Mouse (Mus musculus): ENCODE measurements around the gene Spata21. TPM values are rescaled to one million over a fixed set of nuclear protein-coding genes. Genes with fewer than 3 reads are reported as not detected.
"Not testable (repeated sequence)": the region's sequence is repeated elsewhere in the genome, so short reads cannot be mapped to it uniquely, and the experiment has no call there.

The Spata21 gene
- polyA plus RNA-seq, 1 experiment from 2014 or later: 0.46 TPM

GRCm38 (mm10) chr4:141132191-141132590 is 44.1 kb downstream of the Spata21 start:
- no peaks in the 10 kb centered on the region for H3K9me3 ChIP-seq (ENCODE audit: control insufficient read depth, low read length)
- ATAC-seq: no peak
- no peak overlapping the region for H3K4me3 ChIP-seq (replicated peaks; ENCODE audit: low read length)
- no peak overlapping the region for H3K4me2 ChIP-seq (ENCODE audit: low read length)
- peaks cover 51% of the 10 kb centered on the region for H3K4me1 ChIP-seq (replicated peaks; ENCODE audit: control insufficient read depth, insufficient read depth, low read length)
- no peak overlapping the region for H3K9ac ChIP-seq (replicated peaks; ENCODE audit: low read depth, low read length)
- H3K27me3 ChIP-seq (replicated peaks; ENCODE audit: control insufficient read depth, insufficient read depth, low read length): no peaks in the 10 kb centered on the region
- H3K27ac ChIP-seq (ENCODE audit: low read length): no peak overlapping the region; the same call in 1 of the 2 replicates
- H3K36me3 ChIP-seq (ENCODE audit: control insufficient read depth, insufficient read depth): no peaks in the 10 kb centered on the region
- 60% methylated on average over 8 of the region's 8 CpGs for WGBS

GRCm38 (mm10) chr4:141133227-141133626 is 45.1 kb downstream of the Spata21 start:
- ATAC-seq: no peak
- WGBS: 65% methylated on average over 8 of the region's 8 CpGs
- peaks cover 59% of the 10 kb centered on the region for H3K4me1 ChIP-seq (replicated peaks; ENCODE audit: control insufficient read depth, insufficient read depth, low read length)
- no peaks in the 10 kb centered on the region for H3K36me3 ChIP-seq (ENCODE audit: control insufficient read depth, insufficient read depth)
- H3K4me3 ChIP-seq (replicated peaks; ENCODE audit: low read length): no peak overlapping the region
- H3K27me3 ChIP-seq (replicated peaks; ENCODE audit: control insufficient read depth, insufficient read depth, low read length): no peaks in the 10 kb centered on the region
- no peak overlapping the region for H3K9ac ChIP-seq (replicated peaks; ENCODE audit: low read depth, low read length)
- H3K9me3 ChIP-seq (ENCODE audit: control insufficient read depth, low read length): no peaks in the 10 kb centered on the region
- H3K4me2 ChIP-seq (ENCODE audit: low read length): no peak overlapping the region
- no peak overlapping the region; the same call in 1 of the 2 replicates for H3K27ac ChIP-seq (ENCODE audit: low read length)

GRCm38 (mm10) chr4:141134031-141134441 is 45.9 kb downstream of the Spata21 start:
- 13% methylated on average over 8 of the region's 8 CpGs for WGBS
- Histone ChIP-seq H3K4me3 (replicated peaks; ENCODE audit: low read length) (no peak overlapping the region), H3K4me1 (replicated peaks; ENCODE audit: control insufficient read depth, insufficient read depth, low read length) (peaks cover 66% of the 10 kb centered on the region), H3K27ac (ENCODE audit: low read length) (no peak overlapping the region), H3K9ac (replicated peaks; ENCODE audit: low read depth, low read length) (no peak overlapping the region), H3K4me2 (ENCODE audit: low read length) (no peak overlapping the region), H3K9me3 (ENCODE audit: control insufficient read depth, low read length) (no peaks in the 10 kb centered on the region), H3K27me3 (replicated peaks; ENCODE audit: control insufficient read depth, insufficient read depth, low read length) (no peaks in the 10 kb centered on the region), H3K36me3 (ENCODE audit: control insufficient read depth, insufficient read depth) (no peaks in the 10 kb centered on the region)
- no peak for ATAC-seq

GRCm38 (mm10) chr4:141134751-141135530 is 46.8 kb downstream of the Spata21 start:
- Histone ChIP-seq H3K9ac (replicated peaks; ENCODE audit: low read depth, low read length) (no peak overlapping the region; the same call in 1 of the 2 replicates), H3K4me3 (replicated peaks; ENCODE audit: low read length) (no peak overlapping the region), H3K4me1 (replicated peaks; ENCODE audit: control insufficient read depth, insufficient read depth, low read length) (peaks cover 66% of the 10 kb centered on the region), H3K27me3 (replicated peaks; ENCODE audit: control insufficient read depth, insufficient read depth, low read length) (no peaks in the 10 kb centered on the region), H3K4me2 (ENCODE audit: low read length) (no peak overlapping the region), H3K9me3 (ENCODE audit: control insufficient read depth, low read length) (no peaks in the 10 kb centered on the region), H3K36me3 (ENCODE audit: control insufficient read depth, insufficient read depth) (no peaks in the 10 kb centered on the region), H3K27ac (ENCODE audit: low read length) (no peak overlapping the region)
- WGBS: 63% methylated on average over 20 of the region's 20 CpGs
- ATAC-seq: no peak

- Histone ChIP-seq H3K9ac (replicated peaks; ENCODE audit: low read depth, low read length) (no peak overlapping the region), H3K27ac (ENCODE audit: low read length) (no peak overlapping the region), H3K4me1 (replicated peaks; ENCODE audit: control insufficient read depth, insufficient read depth, low read length) (peaks cover 57% of the 10 kb centered on the region), H3K27me3 (replicated peaks; ENCODE audit: control insufficient read depth, insufficient read depth, low read length) (no peaks in the 10 kb centered on the region), H3K36me3 (ENCODE audit: control insufficient read depth, insufficient read depth) (no peaks in the 10 kb centered on the region), H3K4me3 (replicated peaks; ENCODE audit: low read length) (no peak overlapping the region), H3K4me2 (ENCODE audit: low read length) (no peak overlapping the region), H3K9me3 (ENCODE audit: control insufficient read depth, low read length) (no peaks in the 10 kb centered on the region)
- ATAC-seq: no peak
- 81% methylated on average over 7 of the region's 7 CpGs for whole genome bisulfite sequencing
Observed at GRCm38 (mm10) chr4:141136126-141136525, 48.0 kb downstream of the Spata21 start.

- H3K36me3 ChIP-seq (ENCODE audit: control insufficient read depth, insufficient read depth); H3K27me3 ChIP-seq (replicated peaks; ENCODE audit: control insufficient read depth, insufficient read depth, low read length); H3K4me3 ChIP-seq (replicated peaks; ENCODE audit: low read length); H3K4me2 ChIP-seq (ENCODE audit: low read length); H3K9ac ChIP-seq (replicated peaks; ENCODE audit: low read depth, low read length); ATAC-seq; H3K27ac ChIP-seq (ENCODE audit: low read length); H3K9me3 ChIP-seq (ENCODE audit: control insufficient read depth, low read length): not testable (repeated sequence)
- H3K4me1 ChIP-seq (replicated peaks; ENCODE audit: control insufficient read depth, insufficient read depth, low read length): peaks cover 42% of the 10 kb centered on the region
- 90% methylated on average over 2 of the region's 3 CpGs for WGBS
Observed at GRCm38 (mm10) chr4:141137740-141138139, 49.6 kb downstream of the Spata21 start.

GRCm38 (mm10) chr4:141138425-141139115 is 50.4 kb downstream of the Spata21 start:
- peak overlapping the region; percentile 93 for H3K4me3 ChIP-seq (replicated peaks; ENCODE audit: low read length)
- no peaks in the 10 kb centered on the region for H3K27me3 ChIP-seq (replicated peaks; ENCODE audit: control insufficient read depth, insufficient read depth, low read length)
- no peaks in the 10 kb centered on the region for H3K9me3 ChIP-seq (ENCODE audit: control insufficient read depth, low read length)
- H3K27ac ChIP-seq (ENCODE audit: low read length): no peak overlapping the region; the same call in 1 of the 2 replicates
- peak overlapping the region; percentile 92 for H3K4me2 ChIP-seq (ENCODE audit: low read length)
- H3K36me3 ChIP-seq (ENCODE audit: control insufficient read depth, insufficient read depth): no peaks in the 10 kb centered on the region
- peak overlapping the region; percentile 95 for H3K9ac ChIP-seq (replicated peaks; ENCODE audit: low read depth, low read length)
- H3K4me1 ChIP-seq (replicated peaks; ENCODE audit: control insufficient read depth, insufficient read depth, low read length): peaks cover 38% of the 10 kb centered on the region
- 4% methylated on average over 29 of the region's 29 CpGs for WGBS
- ATAC-seq: no peak

GRCm38 (mm10) chr4:141139116-141139970 is 51.2 kb downstream of the Spata21 start, which contains the start of gene Szrd1:
Gene Szrd1 (minus strand): TSS chr4:141139775.
- WGBS: under 1% methylated on average over 63 of the region's 63 CpGs
- H3K4me1 ChIP-seq (replicated peaks; ENCODE audit: control insufficient read depth, insufficient read depth, low read length): peaks cover 35% of the 10 kb centered on the region
- ATAC-seq: peak; percentile 94
- H3K4me2 ChIP-seq (ENCODE audit: low read length): peak within 1 kb of the TSS; percentile 92
- no peaks in the 10 kb centered on the region for H3K9me3 ChIP-seq (ENCODE audit: control insufficient read depth, low read length)
- H3K4me3 ChIP-seq (replicated peaks; ENCODE audit: low read length): peak within 1 kb of the TSS; percentile 93
- H3K9ac ChIP-seq (replicated peaks; ENCODE audit: low read depth, low read length): peak within 1 kb of the TSS; percentile 95
- H3K27ac ChIP-seq (ENCODE audit: low read length): peak within 1 kb of the TSS; percentile 95
- no peaks in the 10 kb centered on the region for H3K27me3 ChIP-seq (replicated peaks; ENCODE audit: control insufficient read depth, insufficient read depth, low read length)
- H3K36me3 ChIP-seq (ENCODE audit: control insufficient read depth, insufficient read depth): no peaks in the 10 kb centered on the region

GRCm38 (mm10) chr4:141140354-141140753 is 52.2 kb downstream of the Spata21 start:
- H3K9ac ChIP-seq (replicated peaks; ENCODE audit: low read depth, low read length); H3K4me3 ChIP-seq (replicated peaks; ENCODE audit: low read length); ATAC-seq; H3K36me3 ChIP-seq (ENCODE audit: control insufficient read depth, insufficient read depth); H3K27me3 ChIP-seq (replicated peaks; ENCODE audit: control insufficient read depth, insufficient read depth, low read length); H3K27ac ChIP-seq (ENCODE audit: low read length); H3K9me3 ChIP-seq (ENCODE audit: control insufficient read depth, low read length); H3K4me2 ChIP-seq (ENCODE audit: low read length): not testable (repeated sequence)
- H3K4me1 ChIP-seq (replicated peaks; ENCODE audit: control insufficient read depth, insufficient read depth, low read length): peaks cover 25% of the 10 kb centered on the region
- 88% methylated on average over 9 of the region's 9 CpGs for WGBS
